Mouse (Mus musculus): Measurements from ENCODE around the gene Gm48552.

Gm48552 gene

GRCm38 (mm10) chr10:81360721-81361120 lies 28.1 kb upstream of the Gm48552 start:
- DNase-seq (ENCODE audit: extremely low read depth, low read depth, low spot score), result no peak

GRCm38 (mm10) chr10:81362336-81362949 lies 26.4 kb upstream of the Gm48552 start:
- DNase-seq (ENCODE audit: extremely low read depth, low read depth, low spot score), result no peak

GRCm38 (mm10) chr10:81363436-81364346 lies 25.1 kb upstream of the Gm48552 start:
- DNase-seq (ENCODE audit: extremely low read depth, low read depth, low spot score), result no peak

- DNase-seq (ENCODE audit: extremely low read depth, low read depth, low spot score), result no peak
Measured at GRCm38 (mm10) chr10:81364666-81365065, 24.1 kb upstream of the Gm48552 start.

- DNase-seq (ENCODE audit: extremely low read depth, low read depth, low spot score), result no peak
Measured at GRCm38 (mm10) chr10:81365073-81365472, 23.7 kb upstream of the Gm48552 start.

GRCm38 (mm10) chr10:81365672-81366476 lies 22.9 kb upstream of the Gm48552 start, which contains the start of gene 4930404N11Rik:
TSS of gene 4930404N11Rik (minus strand) at chr10:81365816.
- no peak for DNase-seq (ENCODE audit: extremely low read depth, low read depth, low spot score)

- DNase-seq (ENCODE audit: extremely low read depth, low read depth, low spot score), result no peak
Measured at GRCm38 (mm10) chr10:81366477-81367206, 22.2 kb upstream of the Gm48552 start.

GRCm38 (mm10) chr10:81367207-81367495 lies 21.7 kb upstream of the Gm48552 start:
- DNase-seq (ENCODE audit: extremely low read depth, low read depth, low spot score), result no peak

- no peak for DNase-seq (ENCODE audit: extremely low read depth, low read depth, low spot score)
Measured at GRCm38 (mm10) chr10:81375322-81375721, 13.5 kb upstream of the Gm48552 start.

GRCm38 (mm10) chr10:81376561-81377361 lies 12.0 kb upstream of the Gm48552 start:
- DNase-seq (ENCODE audit: extremely low read depth, low read depth, low spot score), result no peak

- no peak for DNase-seq (ENCODE audit: extremely low read depth, low read depth, low spot score)
Measured at GRCm38 (mm10) chr10:81377362-81377664, 11.5 kb upstream of the Gm48552 start.

GRCm38 (mm10) chr10:81377793-81378552 lies 10.8 kb upstream of the Gm48552 start, which contains the start of gene Fzr1:
TSS of gene Fzr1 (minus strand) at chr10:81378516.
- DNase-seq (ENCODE audit: extremely low read depth, low read depth, low spot score), result no peak

GRCm38 (mm10) chr10:81378553-81379182 lies 10.1 kb upstream of the Gm48552 start:
- peak; percentile 87 for DNase-seq (ENCODE audit: extremely low read depth, low read depth, low spot score)

GRCm38 (mm10) chr10:81379183-81379553 lies 9.6 kb upstream of the Gm48552 start:
- no peak for DNase-seq (ENCODE audit: extremely low read depth, low read depth, low spot score)

GRCm38 (mm10) chr10:81379809-81380378 lies 8.9 kb upstream of the Gm48552 start:
- DNase-seq (ENCODE audit: extremely low read depth, low read depth, low spot score), result no peak

GRCm38 (mm10) chr10:81382039-81382438 lies 6.8 kb upstream of the Gm48552 start:
- DNase-seq (ENCODE audit: extremely low read depth, low read depth, low spot score), result no peak

GRCm38 (mm10) chr10:81383802-81384604 lies 4.8 kb upstream of the Gm48552 start, which contains the start of the genes Dohh and Gm48551:
TSS of gene Dohh (plus strand) at chr10:81384428.
TSS of gene Gm48551 (plus strand) at chr10:81384466.
- DNase-seq (ENCODE audit: extremely low read depth, low read depth, low spot score), result peak; percentile 88

- no peak for DNase-seq (ENCODE audit: extremely low read depth, low read depth, low spot score)
Measured at GRCm38 (mm10) chr10:81384605-81384982, 4.2 kb upstream of the Gm48552 start.
